Mouse (Mus musculus) lung, adult 2 months (tissue): ENCODE measurements around the gene Trpm2. TPM values are rescaled to one million over a fixed set of nuclear protein-coding genes. Genes with fewer than 3 reads are reported as not detected.
"Not testable (repeated sequence)": the region's sequence is repeated elsewhere in the genome, so short reads cannot be mapped to it uniquely, and the experiment has no call there.

Experiments
- DNase-seq: peaks from one replicate; pipeline ENCODE4 v3.0.0; 2022
- H3K4me1 ChIP-seq: fragments of 200-500 bp; 2 replicates; pipeline ENCODE4 v1.6.1; 2011; ENCODE audit warnings: low read length; ENCODE audit not compliant: control insufficient read depth, insufficient read depth
- H3K4me3 ChIP-seq: fragments of 200-500 bp; replicated peaks from 2 replicates; pipeline ENCODE3; 2011; ENCODE audit warnings: low read depth, mild to moderate bottlenecking, control low read depth, low read length; ENCODE audit errors: extremely low read depth
- CTCF ChIP-seq: fragments of 200-500 bp; IDR thresholded peaks from 2 replicates; pipeline ENCODE4 v1.5.1; 2011; ENCODE audit warnings: mild to moderate bottlenecking, low read length, control low read depth; ENCODE audit not compliant: insufficient read depth
- POLR2A ChIP-seq: fragments of 200-500 bp; IDR thresholded peaks from 2 replicates; pipeline ENCODE4 v1.6.1; 2011; ENCODE audit warnings: low read depth, mild to moderate bottlenecking, control low read depth, low read length, borderline replicate concordance; ENCODE audit errors: extremely low read depth
- WGBS: fragments of 180-500 bp; shearing (Covaris S2); methylation state at CpG from one replicate; pipeline ENCODE4 v1.1.7; 2018; 5-methylcytosine and 5-hydroxymethylcytosine counted together
- polyA plus RNA-seq: library from polyadenylated mRNA; depleted of rRNA; stranded (reverse); fragments of >200 nt; gene quantifications from 2 replicates; pipeline ENCODE4 v1.2.3, GENCODE M21; 2012

Trpm2 gene
- polyA plus RNA-seq, 1 experiment = 3.9 TPM

DNA sequence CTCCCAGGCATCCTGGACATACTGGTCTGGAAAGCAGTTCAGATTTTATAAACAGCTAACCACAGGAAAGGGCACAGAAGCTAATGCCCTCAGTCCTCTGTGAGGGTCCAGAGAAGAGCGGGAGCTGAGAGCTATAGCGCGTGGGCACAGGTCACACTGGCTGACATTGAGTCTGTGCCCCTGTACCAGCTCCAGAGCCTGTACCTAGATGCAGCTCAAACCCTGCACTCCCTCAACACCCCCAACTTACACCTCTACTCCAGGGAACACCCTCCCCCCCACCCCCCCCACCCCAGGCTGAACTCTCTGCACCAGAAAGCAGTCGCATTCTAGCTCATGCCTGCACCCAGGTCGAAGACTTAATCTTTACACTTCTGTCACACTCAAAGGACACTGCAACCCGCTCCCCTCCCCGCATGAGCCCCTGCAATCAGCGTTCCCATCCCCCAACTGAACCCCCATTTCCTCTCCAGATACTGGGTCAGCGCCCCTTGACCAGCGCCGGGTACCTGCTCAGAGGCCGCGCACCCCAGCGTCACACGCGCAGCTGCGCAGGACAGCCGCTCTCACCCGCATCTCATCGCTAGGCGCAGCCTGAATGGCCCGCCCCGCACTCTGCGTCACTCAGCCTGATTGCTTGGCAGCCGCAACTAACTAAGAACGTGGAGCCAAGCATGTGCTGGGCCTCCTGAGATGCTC lies 940 bp downstream of the Trpm2 start:
- DNase-seq = no peak
- H3K4me3 ChIP-seq = no peak overlapping the region
- H3K4me1 ChIP-seq = no peaks in the 10 kb centered on the region
- 8% methylated on average over 26 of the region's 26 CpGs for WGBS
- no peak for TF ChIP-seq POLR2A
- no peak for TF ChIP-seq CTCF

DNA sequence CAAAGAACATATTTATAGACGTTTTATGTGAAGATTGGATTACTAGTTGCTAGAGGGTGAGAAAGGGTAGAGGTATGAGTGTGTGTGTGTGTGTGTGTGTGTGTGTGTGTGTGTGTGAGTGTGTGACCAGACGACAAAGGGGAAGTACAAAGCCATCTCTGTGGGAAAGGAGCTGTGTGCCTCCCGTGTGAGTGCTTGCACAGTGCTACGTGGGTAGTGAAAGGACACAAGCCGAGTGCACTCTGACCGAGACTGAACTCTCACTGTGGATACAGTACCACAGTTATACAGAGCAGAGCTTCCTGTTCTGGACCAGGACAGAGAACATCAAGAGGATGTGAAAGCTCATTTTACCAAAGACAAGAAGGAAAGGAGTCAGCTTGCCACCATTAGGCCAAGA lies 6.4 kb downstream of the Trpm2 start:
- H3K4me1 ChIP-seq = no peaks in the 10 kb centered on the region
- no peak overlapping the region for H3K4me3 ChIP-seq
- DNase-seq = no peak
- WGBS = 70% methylated on average over 6 of the region's 6 CpGs
- TF ChIP-seq CTCF (no peak), POLR2A (no peak)

DNA sequence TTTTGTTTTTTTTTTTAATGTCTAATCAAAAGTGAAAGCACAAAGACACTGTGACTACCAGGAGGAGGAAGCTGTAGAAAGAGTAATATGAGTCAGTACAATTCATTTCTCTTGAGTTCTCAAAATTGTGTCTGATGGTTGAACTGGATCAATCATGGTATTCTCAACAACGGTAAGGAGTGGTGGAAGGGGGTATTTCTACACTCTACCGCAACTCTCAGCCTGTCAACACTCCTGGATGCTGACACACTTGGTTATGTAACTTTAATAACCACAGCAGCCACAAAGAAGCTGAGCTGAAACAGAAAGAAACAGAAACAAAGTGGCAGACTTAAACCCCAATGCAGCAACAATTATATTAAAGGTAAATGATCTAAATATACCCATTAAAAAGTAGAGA lies 7.6 kb downstream of the Trpm2 start:
- 71% methylated on average over 2 of the region's 2 CpGs for WGBS
- Histone ChIP-seq H3K4me1 (no peaks in the 10 kb centered on the region), H3K4me3 (no peak overlapping the region)
- DNase-seq = no peak
- TF ChIP-seq CTCF (no peak), POLR2A (no peak)

DNA sequence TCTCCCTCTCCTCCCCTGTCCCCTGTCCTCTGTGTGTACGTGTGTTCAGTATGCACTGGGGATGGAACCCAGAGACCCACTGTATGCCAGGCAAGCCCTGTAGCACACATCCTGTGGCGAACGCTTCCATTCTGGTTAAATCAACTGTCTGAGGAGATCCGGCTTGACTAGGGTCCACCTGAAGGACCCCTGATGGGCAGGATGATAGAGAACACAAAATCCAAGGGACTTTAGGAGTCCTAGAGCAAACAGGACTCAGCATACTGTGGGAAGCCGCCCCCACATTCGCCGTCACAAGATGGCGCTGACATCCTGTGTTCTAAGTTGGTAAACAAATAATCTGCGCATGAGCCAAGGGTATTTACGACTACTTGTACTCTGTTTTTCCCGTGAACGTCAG lies 19.9 kb downstream of the Trpm2 start:
- DNase-seq, H3K4me3 ChIP-seq, H3K4me1 ChIP-seq: not testable (repeated sequence)
- WGBS = 90% methylated on average over 10 of the region's 12 CpGs

DNA sequence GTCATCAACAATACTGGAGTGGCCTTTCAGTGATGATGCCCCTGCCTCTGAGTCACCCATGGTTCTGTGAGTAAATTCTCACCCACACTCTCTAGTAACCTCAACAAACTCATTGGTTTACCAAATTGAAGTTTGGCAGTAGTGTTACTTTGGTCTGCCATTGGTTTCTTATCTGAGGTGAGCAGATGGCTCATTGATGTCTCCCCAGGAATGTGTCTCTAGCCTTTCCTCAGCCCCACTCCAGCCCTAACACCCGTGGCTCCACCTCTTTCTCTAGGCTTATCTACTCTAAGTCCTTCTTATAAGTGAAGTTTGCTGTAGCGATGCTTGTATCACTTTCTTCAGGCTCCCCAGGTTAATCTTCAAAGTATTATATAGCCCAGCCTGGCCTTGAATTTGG lies 30.7 kb downstream of the Trpm2 start:
- Histone ChIP-seq H3K4me3 (no peak overlapping the region), H3K4me1 (no peaks in the 10 kb centered on the region)
- TF ChIP-seq CTCF = no peak
- TF ChIP-seq POLR2A = no peak
- 65% methylated on average over 2 of the region's 2 CpGs for WGBS
- DNase-seq = no peak

DNA sequence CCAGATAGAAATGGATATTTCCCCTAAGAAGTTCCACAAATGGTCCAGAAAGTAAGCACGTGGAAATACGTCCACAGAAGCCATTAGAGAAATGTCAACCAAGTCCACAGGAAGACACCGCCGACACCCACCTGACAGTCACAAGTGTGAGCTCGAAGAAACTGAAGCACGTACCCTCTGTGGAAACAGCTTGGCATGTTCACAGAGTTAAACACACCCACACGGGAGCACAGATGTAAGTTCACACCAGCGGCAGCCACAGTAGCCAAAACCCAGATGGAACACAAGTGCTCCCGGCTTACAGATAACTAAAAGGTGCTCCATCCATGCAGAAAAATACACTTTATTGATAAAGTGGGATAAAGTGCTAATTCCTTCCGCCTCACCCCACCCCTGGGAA lies 43.0 kb downstream of the Trpm2 start:
- no peak for DNase-seq
- TF ChIP-seq CTCF (no peak), POLR2A (no peak)
- no peak overlapping the region for H3K4me3 ChIP-seq
- WGBS = 61% methylated on average over 10 of the region's 10 CpGs
- no peaks in the 10 kb centered on the region for H3K4me1 ChIP-seq

DNA sequence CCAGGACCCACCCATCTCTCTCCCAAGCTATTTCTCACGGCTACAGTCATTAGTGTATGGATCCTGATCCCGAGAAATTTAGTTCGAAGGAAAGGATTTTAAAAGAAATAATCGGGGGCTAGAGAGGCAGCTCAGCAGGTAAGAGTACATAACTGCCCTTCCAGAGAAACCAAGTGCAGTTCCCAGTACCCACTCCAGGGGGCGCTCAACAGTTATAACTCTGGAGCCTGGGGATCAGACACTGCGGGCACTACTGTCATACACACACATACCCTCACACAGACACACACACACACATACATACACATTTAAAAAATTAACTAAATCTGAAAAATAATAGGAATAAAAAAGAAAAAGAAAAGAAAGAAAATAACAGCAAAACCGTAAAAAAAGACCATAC lies 44.2 kb downstream of the Trpm2 start:
- peak; percentile 53 for DNase-seq
- 30% methylated on average over 7 of the region's 7 CpGs for WGBS
- no peaks in the 10 kb centered on the region for H3K4me1 ChIP-seq
- TF ChIP-seq CTCF (peak; percentile 51), POLR2A (no peak)
- no peak overlapping the region for H3K4me3 ChIP-seq

DNA sequence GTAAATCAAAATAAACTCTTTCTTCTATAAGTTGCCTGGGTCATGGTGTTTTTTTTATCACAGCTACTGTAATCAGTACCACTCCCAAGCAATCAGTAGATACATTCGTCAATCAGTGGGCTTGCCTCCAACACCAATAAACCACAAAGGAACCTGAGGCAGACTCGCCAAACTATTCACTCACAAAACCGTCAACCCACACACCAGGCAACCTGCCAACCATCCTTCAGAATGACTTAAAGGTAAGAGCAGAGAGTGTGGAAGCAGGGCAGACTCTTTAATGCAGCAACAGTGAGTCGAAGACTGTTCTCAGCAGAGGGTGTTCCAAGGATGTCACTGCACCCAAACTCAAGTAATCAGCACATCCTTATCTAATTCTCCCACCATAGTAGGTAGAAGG lies 47.7 kb downstream of the Trpm2 start:
- H3K4me3 ChIP-seq = no peak overlapping the region
- DNase-seq = no peak
- TF ChIP-seq POLR2A = no peak
- no peak for TF ChIP-seq CTCF
- 53% methylated on average over 4 of the region's 4 CpGs for WGBS
- no peaks in the 10 kb centered on the region for H3K4me1 ChIP-seq

DNA sequence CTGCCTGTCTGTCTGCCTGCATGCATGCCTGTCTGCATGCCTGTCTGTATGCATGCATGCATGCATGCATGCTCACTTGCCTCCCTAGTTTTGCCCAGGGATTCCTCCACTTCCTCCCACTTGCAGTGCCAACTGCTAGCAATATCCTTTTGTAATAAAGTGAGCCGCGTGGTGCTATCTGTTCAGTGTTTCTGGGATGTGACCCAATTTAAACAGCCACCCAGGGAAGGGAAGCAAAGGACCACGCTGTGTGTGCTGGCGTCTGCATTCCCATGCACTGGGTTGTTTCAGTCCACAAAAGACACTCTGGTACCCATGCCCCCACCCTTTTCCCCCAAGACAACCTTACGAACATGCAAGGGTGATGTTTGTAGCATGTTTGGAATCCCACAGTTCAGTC lies 49.4 kb downstream of the Trpm2 start:
- Histone ChIP-seq H3K4me1 (no peaks in the 10 kb centered on the region), H3K4me3 (no peak overlapping the region)
- WGBS = 49% methylated on average over 5 of the region's 5 CpGs
- DNase-seq = no peak
- no peak for TF ChIP-seq POLR2A
- no peak for TF ChIP-seq CTCF

DNA sequence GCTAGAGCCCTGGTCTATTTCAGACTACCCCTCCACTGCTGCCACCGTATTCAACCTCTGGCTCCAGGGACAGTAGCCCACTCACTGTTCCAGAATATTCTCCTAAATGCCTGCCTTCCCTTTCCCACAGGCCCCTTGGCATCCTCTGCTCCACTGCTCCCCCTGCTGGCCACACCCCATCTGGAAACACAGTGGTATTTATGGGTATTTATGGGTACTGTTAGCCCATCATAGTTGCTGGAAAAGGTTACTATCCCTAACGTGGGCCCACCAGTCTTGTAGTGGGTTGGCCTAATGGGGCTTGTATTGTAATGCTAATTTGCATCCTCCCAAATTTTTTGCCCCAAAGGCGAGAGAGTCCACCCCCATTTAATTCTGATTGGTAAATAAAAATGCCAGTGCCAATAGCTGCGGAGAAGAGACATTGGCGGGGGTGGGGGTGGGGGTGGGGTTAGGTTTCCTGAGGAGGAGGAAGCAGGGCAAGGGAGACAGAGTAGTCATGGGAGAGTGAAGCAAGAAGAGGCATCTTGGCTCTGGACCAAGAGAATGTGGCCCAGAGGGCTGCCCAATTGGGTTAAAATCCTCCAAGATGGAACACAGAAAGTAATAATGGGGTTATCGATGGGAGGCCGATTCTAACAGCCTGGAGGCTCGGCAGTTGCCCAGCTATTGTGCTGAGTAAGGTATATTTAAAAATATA lies 53.6 kb downstream of the Trpm2 start:
- WGBS = 60% methylated on average over 8 of the region's 8 CpGs

More for the DNA sequence above, 53.6 kb downstream of the Trpm2 start:
- TF ChIP-seq POLR2A (no peak), CTCF (peak; percentile 80)
- H3K4me3 ChIP-seq = no peak overlapping the region
- no peaks in the 10 kb centered on the region for H3K4me1 ChIP-seq
- DNase-seq = peak; percentile 73
